Mouse (Mus musculus) spleen, postnatal 36 days (tissue): ENCODE results near the gene Csf3r.
"Not testable (repeated sequence)": the region's sequence is repeated elsewhere in the genome, so short reads cannot be mapped to it uniquely, and the experiment has no call there.

Experiments used
- DNase-seq, 2 experiments: peaks; one replicate each; pipeline ENCODE4 v3.0.0; 2022; ENCODE audit warnings: low spot score in 2 of 2, mixed read lengths in 1 of 2

Gene Csf3r

GRCm38 (mm10) chr4:126024303-126024900 lies at the start of gene Csf3r:
TSS of gene Csf3r (plus strand) at chr4:126024550.
- no peak for DNase-seq

GRCm38 (mm10) chr4:125977768-125978167 lies 46.6 kb upstream of the Csf3r start:
- DNase-seq = no peak

- no peak for DNase-seq
Observed at GRCm38 (mm10) chr4:125983279-125983678, 41.1 kb upstream of the Csf3r start.

GRCm38 (mm10) chr4:125985703-125986102 lies 38.6 kb upstream of the Csf3r start:
- not testable (repeated sequence) for DNase-seq

- no peak for DNase-seq
Observed at GRCm38 (mm10) chr4:125987071-125987470, 37.3 kb upstream of the Csf3r start.

GRCm38 (mm10) chr4:125989061-125989460 lies 35.3 kb upstream of the Csf3r start:
- DNase-seq = no peak

- DNase-seq = peak; percentile 28 to 42
Observed at GRCm38 (mm10) chr4:125990143-125990542, 34.2 kb upstream of the Csf3r start.

- no peak for DNase-seq
Observed at GRCm38 (mm10) chr4:125992206-125992605, 32.1 kb upstream of the Csf3r start.

- no peak for DNase-seq
Observed at GRCm38 (mm10) chr4:125992906-125993305, 31.4 kb upstream of the Csf3r start.

- DNase-seq = no peak
Observed at GRCm38 (mm10) chr4:125996576-125996975, 27.8 kb upstream of the Csf3r start.

GRCm38 (mm10) chr4:125997826-125998225 lies 26.5 kb upstream of the Csf3r start:
- DNase-seq = no peak

- no peak for DNase-seq
Observed at GRCm38 (mm10) chr4:126001311-126002199, 22.8 kb upstream of the Csf3r start.

- DNase-seq = peak in 1 of 2 experiments; percentile 41
Observed at GRCm38 (mm10) chr4:126017676-126018332, 6.5 kb upstream of the Csf3r start.

GRCm38 (mm10) chr4:126018966-126019538 lies 5.3 kb upstream of the Csf3r start:
- DNase-seq = peak; percentile 59 to 67

GRCm38 (mm10) chr4:126025801-126026200 lies 1.5 kb downstream of the Csf3r start:
- DNase-seq = no peak

GRCm38 (mm10) chr4:126027980-126028379 lies 3.6 kb downstream of the Csf3r start:
- no peak for DNase-seq

- DNase-seq = no peak
Observed at GRCm38 (mm10) chr4:126029042-126029441, 4.7 kb downstream of the Csf3r start.

- no peak for DNase-seq
Observed at GRCm38 (mm10) chr4:126030705-126031104, 6.4 kb downstream of the Csf3r start.

GRCm38 (mm10) chr4:126035413-126035812 lies 11.1 kb downstream of the Csf3r start:
- DNase-seq = no peak

GRCm38 (mm10) chr4:126046851-126047585 lies 22.7 kb downstream of the Csf3r start, which contains the start of gene Mrps15:
TSS of gene Mrps15 (plus strand) at chr4:126046925.
- DNase-seq = peak; percentile 77 to 80

GRCm38 (mm10) chr4:126051617-126052016 lies 27.3 kb downstream of the Csf3r start:
- no peak for DNase-seq
